Mouse (Mus musculus): Measurements from ENCODE around the gene Olfr1013. TPM values are rescaled to one million over a fixed set of nuclear protein-coding genes. Genes with fewer than 3 reads are reported as not detected.

Olfr1013 gene
- polyA plus RNA-seq (2014; fragmentation: Illumina TruSeq; extraction: RNeasy Lipid Tissue Mini Kit (QIAGEN cat#74804); ENCODE audit: low read depth, low replicate concordance): not detected

DNA sequence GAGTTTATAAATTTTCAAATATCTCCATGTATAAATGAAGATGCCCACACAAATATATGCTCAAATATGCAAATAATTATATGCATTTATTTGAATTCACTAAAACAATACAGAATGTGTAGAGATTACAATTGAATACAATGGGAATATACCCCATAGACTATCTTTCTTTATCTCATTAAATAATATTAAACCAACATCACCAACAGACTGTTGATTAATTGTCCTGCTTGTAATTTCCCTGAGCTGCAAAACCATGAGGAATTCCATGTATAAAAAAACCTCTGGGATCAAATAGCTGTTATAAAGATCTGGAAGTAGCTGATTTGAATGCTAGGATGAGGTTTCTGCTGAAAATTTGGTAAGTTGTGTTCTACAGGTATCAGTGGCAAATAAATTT is at the start of gene Olfr1013:
Gene Olfr1013 (plus strand): TSS at position 301 of the 400 bp plus-strand sequence.

DNA sequence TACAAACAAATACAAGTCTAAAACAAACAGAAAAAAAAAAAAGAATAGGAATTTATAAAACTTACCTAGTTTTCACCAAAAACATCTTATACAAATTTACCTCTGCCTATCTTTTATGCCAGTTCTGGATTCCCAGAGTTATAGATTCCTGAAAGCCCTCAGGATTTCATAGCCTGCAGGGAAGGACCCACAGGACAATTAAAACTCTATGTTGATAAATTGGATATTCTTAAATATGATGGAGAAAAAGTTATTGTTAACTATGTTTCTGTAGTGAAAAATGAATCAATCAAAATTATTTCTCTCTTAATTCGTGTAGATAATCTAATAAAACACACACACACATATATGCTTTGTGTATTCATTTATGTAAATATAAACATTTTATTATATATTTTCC is 4.2 kb upstream of the Olfr1013 start, which contains the start of gene Olfr1012:
Gene Olfr1012 (minus strand): TSS at position 101 of the 400 bp plus-strand sequence.

DNA sequence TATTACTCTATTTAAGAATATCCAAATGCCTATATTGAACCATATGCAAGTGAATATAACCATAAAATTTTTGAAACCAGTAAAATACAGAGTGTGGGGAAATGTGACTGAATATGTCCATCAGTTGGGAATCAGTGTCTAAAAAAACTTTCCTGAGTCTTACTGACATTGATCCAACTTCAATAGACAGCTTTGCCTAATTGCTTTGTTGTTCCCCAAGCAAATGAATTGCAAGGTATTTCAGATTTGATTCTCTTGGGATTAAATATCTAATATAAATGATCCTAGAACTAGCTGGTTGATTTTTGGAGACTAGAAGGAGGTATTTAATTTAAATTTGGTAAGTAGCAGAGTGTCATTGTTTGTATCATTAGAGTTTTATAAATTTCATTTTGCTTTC is 5.5 kb downstream of the Olfr1013 start, which contains the start of gene Olfr1014:
Gene Olfr1014 (plus strand): TSS at position 301 of the 400 bp plus-strand sequence.

DNA sequence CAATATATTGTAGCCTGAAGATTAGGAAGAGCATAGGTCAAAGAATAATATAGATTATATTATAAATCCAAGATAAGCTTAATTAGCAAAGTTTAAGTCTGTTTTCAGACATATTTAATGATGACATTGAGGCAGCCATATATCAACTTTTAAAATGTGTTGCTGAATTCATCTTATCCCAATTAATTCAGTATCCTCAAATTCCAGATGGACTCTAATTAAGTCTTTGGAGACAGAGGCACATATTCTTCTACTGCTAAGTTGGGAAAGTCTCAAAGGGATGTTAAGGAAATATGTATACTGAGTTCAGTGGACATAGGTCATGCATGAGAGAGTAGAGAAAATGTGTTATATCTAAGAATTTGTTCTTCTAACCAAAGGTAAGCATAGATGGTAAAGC is 14.8 kb downstream of the Olfr1013 start, which contains the start of gene Olfr1015:
Gene Olfr1015 (plus strand): TSS at position 301 of the 400 bp plus-strand sequence.

DNA sequence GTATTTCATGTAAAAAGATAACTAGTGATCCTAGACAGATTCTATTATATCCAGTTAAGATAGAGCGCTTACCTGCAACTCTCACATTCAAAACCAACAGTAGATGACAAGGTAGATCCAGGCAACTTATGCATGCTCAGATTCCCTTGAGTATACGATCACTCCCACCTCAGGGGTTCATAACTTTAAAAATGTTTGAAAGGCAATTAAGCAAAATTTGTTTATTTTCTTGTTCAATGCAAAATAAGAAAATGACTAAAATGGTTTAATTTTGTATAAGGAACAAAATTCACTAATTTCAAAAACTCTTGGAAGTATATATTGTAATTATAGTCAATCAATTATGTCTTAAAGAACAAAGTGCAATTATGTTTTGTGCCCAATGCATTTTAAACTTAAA is 35.5 kb downstream of the Olfr1013 start, which contains the start of gene Olfr1016:
Gene Olfr1016 (minus strand): TSS at position 101 of the 400 bp plus-strand sequence.

DNA sequence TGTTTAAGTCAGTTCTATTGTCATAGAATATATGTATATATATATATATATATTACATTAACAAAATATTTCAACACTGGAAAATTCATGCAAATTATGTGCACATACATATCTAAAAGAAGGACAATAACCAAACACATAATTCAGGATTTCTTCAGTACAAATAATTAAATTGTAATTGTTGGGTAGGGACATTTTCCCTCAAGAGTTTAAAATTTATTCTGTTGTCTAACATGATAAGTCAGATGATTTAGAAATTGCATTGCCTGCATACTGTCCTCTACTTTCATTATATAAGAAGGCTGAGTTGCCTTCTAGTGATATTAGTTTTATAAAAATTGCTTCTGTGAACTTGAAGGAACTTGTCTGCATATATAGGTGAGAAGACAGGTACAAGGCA is 51.3 kb downstream of the Olfr1013 start, which contains the start of gene Olfr1018:
Gene Olfr1018 (plus strand): TSS at position 301 of the 400 bp plus-strand sequence.

Other genes starting within 250 kb of the Olfr1013 start
- not detected for gene 4833423E24Rik, start 248.1 kb upstream of the Olfr1013 start, polyA plus RNA-seq (2014; fragmentation: Illumina TruSeq; extraction: RNeasy Lipid Tissue Mini Kit (QIAGEN cat#74804); ENCODE audit: low read depth, low replicate concordance)
- gene Olfr996, start 187.9 kb upstream of the Olfr1013 start, polyA plus RNA-seq (2014; fragmentation: Illumina TruSeq; extraction: RNeasy Lipid Tissue Mini Kit (QIAGEN cat#74804); ENCODE audit: low read depth, low replicate concordance): not detected
- not detected for gene Olfr998, start 178.2 kb upstream of the Olfr1013 start, polyA plus RNA-seq (2014; fragmentation: Illumina TruSeq; extraction: RNeasy Lipid Tissue Mini Kit (QIAGEN cat#74804); ENCODE audit: low read depth, low replicate concordance)
- not detected for gene Olfr1000, start 155.2 kb upstream of the Olfr1013 start, polyA plus RNA-seq (2014; fragmentation: Illumina TruSeq; extraction: RNeasy Lipid Tissue Mini Kit (QIAGEN cat#74804); ENCODE audit: low read depth, low replicate concordance)
- not detected for gene Olfr1002, start 116.4 kb upstream of the Olfr1013 start, polyA plus RNA-seq (2014; fragmentation: Illumina TruSeq; extraction: RNeasy Lipid Tissue Mini Kit (QIAGEN cat#74804); ENCODE audit: low read depth, low replicate concordance)
- gene Olfr154, start 102.6 kb upstream of the Olfr1013 start, polyA plus RNA-seq (2014; fragmentation: Illumina TruSeq; extraction: RNeasy Lipid Tissue Mini Kit (QIAGEN cat#74804); ENCODE audit: low read depth, low replicate concordance): not detected
- gene Olfr1006, start 88.3 kb upstream of the Olfr1013 start, polyA plus RNA-seq (2014; fragmentation: Illumina TruSeq; extraction: RNeasy Lipid Tissue Mini Kit (QIAGEN cat#74804); ENCODE audit: low read depth, low replicate concordance): not detected
- not detected for gene Olfr1008, start 77.7 kb upstream of the Olfr1013 start, polyA plus RNA-seq (2014; fragmentation: Illumina TruSeq; extraction: RNeasy Lipid Tissue Mini Kit (QIAGEN cat#74804); ENCODE audit: low read depth, low replicate concordance)
- gene Olfr1009, start 51.7 kb upstream of the Olfr1013 start, polyA plus RNA-seq (2014; fragmentation: Illumina TruSeq; extraction: RNeasy Lipid Tissue Mini Kit (QIAGEN cat#74804); ENCODE audit: low read depth, low replicate concordance): not detected
- not detected for gene Olfr1012, start 4.3 kb upstream of the Olfr1013 start, polyA plus RNA-seq (2014; fragmentation: Illumina TruSeq; extraction: RNeasy Lipid Tissue Mini Kit (QIAGEN cat#74804); ENCODE audit: low read depth, low replicate concordance)
- gene Olfr1014, start 5.6 kb downstream of the Olfr1013 start, polyA plus RNA-seq (2014; fragmentation: Illumina TruSeq; extraction: RNeasy Lipid Tissue Mini Kit (QIAGEN cat#74804); ENCODE audit: low read depth, low replicate concordance): not detected
- gene Olfr1015, start 14.9 kb downstream of the Olfr1013 start, polyA plus RNA-seq (2014; fragmentation: Illumina TruSeq; extraction: RNeasy Lipid Tissue Mini Kit (QIAGEN cat#74804); ENCODE audit: low read depth, low replicate concordance): not detected
- not detected for gene Olfr1016, start 35.4 kb downstream of the Olfr1013 start, polyA plus RNA-seq (2014; fragmentation: Illumina TruSeq; extraction: RNeasy Lipid Tissue Mini Kit (QIAGEN cat#74804); ENCODE audit: low read depth, low replicate concordance)
- not detected for gene Olfr1018, start 51.4 kb downstream of the Olfr1013 start, polyA plus RNA-seq (2014; fragmentation: Illumina TruSeq; extraction: RNeasy Lipid Tissue Mini Kit (QIAGEN cat#74804); ENCODE audit: low read depth, low replicate concordance)
- not detected for gene Olfr1019, start 78.4 kb downstream of the Olfr1013 start, polyA plus RNA-seq (2014; fragmentation: Illumina TruSeq; extraction: RNeasy Lipid Tissue Mini Kit (QIAGEN cat#74804); ENCODE audit: low read depth, low replicate concordance)
- gene Olfr1020, start 79.9 kb downstream of the Olfr1013 start, polyA plus RNA-seq (2014; fragmentation: Illumina TruSeq; extraction: RNeasy Lipid Tissue Mini Kit (QIAGEN cat#74804); ENCODE audit: low read depth, low replicate concordance): not detected
- not detected for gene Olfr1022, start 101.5 kb downstream of the Olfr1013 start, polyA plus RNA-seq (2014; fragmentation: Illumina TruSeq; extraction: RNeasy Lipid Tissue Mini Kit (QIAGEN cat#74804); ENCODE audit: low read depth, low replicate concordance)
- not detected for gene Olfr1023, start 118.5 kb downstream of the Olfr1013 start, polyA plus RNA-seq (2014; fragmentation: Illumina TruSeq; extraction: RNeasy Lipid Tissue Mini Kit (QIAGEN cat#74804); ENCODE audit: low read depth, low replicate concordance)
- not detected for gene Olfr1024, start 138.0 kb downstream of the Olfr1013 start, polyA plus RNA-seq (2014; fragmentation: Illumina TruSeq; extraction: RNeasy Lipid Tissue Mini Kit (QIAGEN cat#74804); ENCODE audit: low read depth, low replicate concordance)
- gene Olfr1025-ps1, start 148.1 kb downstream of the Olfr1013 start, polyA plus RNA-seq (2014; fragmentation: Illumina TruSeq; extraction: RNeasy Lipid Tissue Mini Kit (QIAGEN cat#74804); ENCODE audit: low read depth, low replicate concordance): not detected
- not detected for gene Olfr1026, start 154.5 kb downstream of the Olfr1013 start, polyA plus RNA-seq (2014; fragmentation: Illumina TruSeq; extraction: RNeasy Lipid Tissue Mini Kit (QIAGEN cat#74804); ENCODE audit: low read depth, low replicate concordance)
- not detected for gene Olfr1028, start 183.3 kb downstream of the Olfr1013 start, polyA plus RNA-seq (2014; fragmentation: Illumina TruSeq; extraction: RNeasy Lipid Tissue Mini Kit (QIAGEN cat#74804); ENCODE audit: low read depth, low replicate concordance)
- not detected for gene Olfr1029, start 206.8 kb downstream of the Olfr1013 start, polyA plus RNA-seq (2014; fragmentation: Illumina TruSeq; extraction: RNeasy Lipid Tissue Mini Kit (QIAGEN cat#74804); ENCODE audit: low read depth, low replicate concordance)
- not detected for gene Olfr1030, start 212.2 kb downstream of the Olfr1013 start, polyA plus RNA-seq (2014; fragmentation: Illumina TruSeq; extraction: RNeasy Lipid Tissue Mini Kit (QIAGEN cat#74804); ENCODE audit: low read depth, low replicate concordance)
- gene Olfr1031, start 223.2 kb downstream of the Olfr1013 start, polyA plus RNA-seq (2014; fragmentation: Illumina TruSeq; extraction: RNeasy Lipid Tissue Mini Kit (QIAGEN cat#74804); ENCODE audit: low read depth, low replicate concordance): not detected
- gene Olfr1032, start 238.4 kb downstream of the Olfr1013 start, polyA plus RNA-seq (2014; fragmentation: Illumina TruSeq; extraction: RNeasy Lipid Tissue Mini Kit (QIAGEN cat#74804); ENCODE audit: low read depth, low replicate concordance): not detected